Mouse (Mus musculus): ENCODE data around the gene Opalin.

DNA sequence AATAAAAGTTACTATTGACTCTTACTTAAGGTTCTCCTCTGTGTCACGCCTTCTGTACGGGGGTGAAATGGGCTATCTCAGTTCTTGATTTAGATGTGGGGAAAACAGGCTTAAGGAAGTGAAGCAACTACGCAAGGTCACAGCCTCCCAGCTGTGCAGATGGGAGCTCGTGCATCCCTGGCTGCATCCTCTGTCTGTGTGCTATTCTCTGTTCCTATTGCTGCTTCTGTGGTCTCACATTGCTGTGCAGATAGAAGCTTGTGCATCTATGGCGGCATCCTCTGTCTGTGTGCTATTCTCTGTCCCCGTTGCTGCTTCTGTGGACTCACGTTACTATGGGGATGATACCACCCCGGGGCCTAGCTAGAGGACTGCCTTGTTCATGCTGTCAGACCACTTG, 50.4 kb downstream of the Opalin start:
- no peak for TF ChIP-seq CTCF (IDR thresholded peaks at IDR 0.05; ENCODE audit: control insufficient read depth, insufficient read depth, insufficient read length)
- TF ChIP-seq FOSL1 (IDR thresholded peaks at IDR 0.05; ENCODE audit: insufficient read depth, low read length, poor library complexity, severe bottlenecking): no peak
